Mouse (Mus musculus) liver, adult 2 months (tissue): ENCODE data around the gene Adarb1.

ENCODE experiments used
- CTCF ChIP-seq: fragments of 200-500 bp; IDR thresholded peaks from 2 replicates; pipeline ENCODE4 v1.5.1; 2011; ENCODE audit warnings: low read depth, low read length, control low read depth
- POLR2A ChIP-seq: fragments of 200-500 bp; IDR thresholded peaks from 2 replicates; pipeline ENCODE4 v1.6.1; 2011; ENCODE audit warnings: low read length, control low read depth; ENCODE audit not compliant: insufficient read depth; ENCODE audit errors: extremely low read depth

GRCm38 (mm10) chr10:77308978-77309377, 109.1 kb downstream of the Adarb1 start:
- TF ChIP-seq CTCF (no peak), POLR2A (no peak)
